Mouse (Mus musculus) kidney, adult 2 months (tissue): Measurements from ENCODE around the gene Spire2. TPM values are rescaled to one million over a fixed set of nuclear protein-coding genes. Genes with fewer than 3 reads are reported as not detected.

Experiments
- DNase-seq: peaks from one replicate; pipeline ENCODE4 v3.0.0; 2021
- H3K27ac ChIP-seq: fragments of 200-500 bp; 2 replicates; pipeline ENCODE4 v1.5.1; 2012; ENCODE audit warnings: low read depth, low read length, control low read depth, inconsistent platforms; ENCODE audit not compliant: insufficient read depth
- H3K27me3 ChIP-seq: fragments of 200-500 bp; replicated peaks from 2 replicates; pipeline ENCODE4 v1.6.1; 2012; ENCODE audit warnings: mild to moderate bottlenecking, moderate library complexity, low read length, inconsistent platforms; ENCODE audit not compliant: control insufficient read depth, insufficient read depth
- H3K36me3 ChIP-seq: fragments of 200-500 bp; 2 replicates; pipeline ENCODE4 v1.6.1; 2012; ENCODE audit warnings: mild to moderate bottlenecking, moderate library complexity, low read length, inconsistent platforms; ENCODE audit not compliant: control insufficient read depth, insufficient read depth
- H3K4me1 ChIP-seq: fragments of 200-500 bp; 2 replicates; pipeline ENCODE4 v1.6.1; 2011; ENCODE audit warnings: low read length; ENCODE audit not compliant: control insufficient read depth, insufficient read depth
- H3K4me3 ChIP-seq: fragments of 200-500 bp; 2 replicates; pipeline ENCODE4 v1.5.1; 2011; ENCODE audit warnings: mild to moderate bottlenecking, low read depth, low read length, control low read depth; ENCODE audit not compliant: insufficient read depth
- CTCF ChIP-seq: fragments of 200-500 bp; conservative IDR thresholded peaks from 2 replicates; pipeline ENCODE4 v1.5.1; 2011; ENCODE audit warnings: low read depth, mild to moderate bottlenecking, control low read depth, low read length, moderate library complexity, mixed read lengths; ENCODE audit not compliant: insufficient read depth, insufficient read length
- POLR2A ChIP-seq: fragments of 200-500 bp; IDR thresholded peaks from one replicate; pipeline ENCODE4 v1.6.1; 2011; ENCODE audit warnings: low read depth, low read length, control low read depth
- WGBS: fragments of 180-500 bp; shearing (Covaris S2); methylation state at CpG from one replicate; pipeline ENCODE4 v1.1.7; 2018; 5-methylcytosine and 5-hydroxymethylcytosine counted together
- polyA plus RNA-seq: library from polyadenylated mRNA; depleted of rRNA; stranded (reverse); fragments of >200 nt; gene quantifications from 2 replicates; pipeline ENCODE4 v1.2.3, GENCODE M21; 2012

Gene Spire2
- polyA plus RNA-seq, 1 experiment, result 6.0 TPM

GRCm38 (mm10) chr8:123352118-123352517, 19.6 kb downstream of the Spire2 start:
- Histone ChIP-seq H3K4me3 (no peak overlapping the region), H3K4me1 (peaks cover 7% of the 10 kb centered on the region; the same call in 1 of the 2 replicates), H3K27ac (no peak overlapping the region), H3K36me3 (no peaks in the 10 kb centered on the region), H3K27me3 (no peaks in the 10 kb centered on the region)
- TF ChIP-seq POLR2A (no peak), CTCF (no peak)
- WGBS, result 78% methylated on average over 12 of the region's 12 CpGs
- DNase-seq, result no peak

GRCm38 (mm10) chr8:123352786-123353185, 20.3 kb downstream of the Spire2 start:
- Histone ChIP-seq H3K36me3 (no peaks in the 10 kb centered on the region), H3K27ac (no peak overlapping the region), H3K4me1 (peaks cover 7% of the 10 kb centered on the region; the same call in 1 of the 2 replicates), H3K4me3 (no peak overlapping the region), H3K27me3 (no peaks in the 10 kb centered on the region)
- peak; percentile 87 for TF ChIP-seq CTCF
- no peak for TF ChIP-seq POLR2A
- peak; percentile 70 for DNase-seq
- 30% methylated on average over 13 of the region's 13 CpGs for WGBS

- Histone ChIP-seq H3K4me3 (no peak overlapping the region), H3K27ac (no peak overlapping the region), H3K36me3 (no peaks in the 10 kb centered on the region), H3K4me1 (peaks cover 7% of the 10 kb centered on the region; the same call in 1 of the 2 replicates), H3K27me3 (no peaks in the 10 kb centered on the region)
- no peak for TF ChIP-seq CTCF
- no peak for DNase-seq
- 40% methylated on average over 11 of the region's 11 CpGs for WGBS
Measured at GRCm38 (mm10) chr8:123353216-123353615, 20.7 kb downstream of the Spire2 start.

GRCm38 (mm10) chr8:123361082-123361739, 28.7 kb downstream of the Spire2 start:
- H3K4me3 ChIP-seq, result no peak overlapping the region
- no peak overlapping the region for H3K27ac ChIP-seq
- H3K27me3 ChIP-seq, result no peaks in the 10 kb centered on the region
- DNase-seq, result peak; percentile 89
- no peaks in the 10 kb centered on the region; the same call in 1 of the 2 replicates for H3K4me1 ChIP-seq
- WGBS, result 49% methylated on average over 12 of the region's 12 CpGs
- no peaks in the 10 kb centered on the region for H3K36me3 ChIP-seq
- TF ChIP-seq CTCF, result peak; percentile 97; the same call in 1 of the 2 replicates
- no peak for TF ChIP-seq POLR2A

- peak; percentile 97 for DNase-seq
- peak within 1 kb of the TSS; percentile 93 for H3K27ac ChIP-seq
- WGBS, result under 1% methylated on average over 75 of the region's 75 CpGs
- no peaks in the 10 kb centered on the region for H3K36me3 ChIP-seq
- H3K27me3 ChIP-seq, result no peaks in the 10 kb centered on the region
- peaks cover 5% of the 10 kb centered on the region; the same call in 1 of the 2 replicates for H3K4me1 ChIP-seq
- H3K4me3 ChIP-seq, result peak within 1 kb of the TSS; percentile 76
- peak; percentile 58 for TF ChIP-seq POLR2A
- TF ChIP-seq CTCF, result peak; percentile 49; the same call in 1 of the 2 replicates
Measured at GRCm38 (mm10) chr8:123373403-123374238, 41.1 kb downstream of the Spire2 start, which contains the start of gene Tcf25. Gene Tcf25 (plus strand): TSS chr8:123373753.

- Histone ChIP-seq H3K36me3 (no peaks in the 10 kb centered on the region), H3K4me3 (peak overlapping the region; percentile 76), H3K4me1 (peaks cover 5% of the 10 kb centered on the region; the same call in 1 of the 2 replicates), H3K27me3 (no peaks in the 10 kb centered on the region), H3K27ac (peak overlapping the region; percentile 93)
- TF ChIP-seq CTCF (no peak), POLR2A (peak; percentile 38)
- under 1% methylated on average over 20 of the region's 20 CpGs for WGBS
- peak; percentile 96 for DNase-seq
Measured at GRCm38 (mm10) chr8:123374239-123374578, 41.7 kb downstream of the Spire2 start.

- DNase-seq, result no peak
- 75% methylated on average over 10 of the region's 10 CpGs for WGBS
- H3K4me1 ChIP-seq, result peaks cover 5% of the 10 kb centered on the region; the same call in 1 of the 2 replicates
- H3K27ac ChIP-seq, result no peak overlapping the region
- no peaks in the 10 kb centered on the region for H3K36me3 ChIP-seq
- no peak overlapping the region for H3K4me3 ChIP-seq
- H3K27me3 ChIP-seq, result no peaks in the 10 kb centered on the region
- TF ChIP-seq POLR2A, result no peak
- no peak for TF ChIP-seq CTCF
Measured at GRCm38 (mm10) chr8:123375701-123376100, 43.2 kb downstream of the Spire2 start.
